Mouse (Mus musculus) forebrain, embryonic 13.5 days (tissue): Measurements from ENCODE around the gene Smim27. TPM values are rescaled to one million over a fixed set of nuclear protein-coding genes. Genes with fewer than 3 reads are reported as not detected.
"Not testable (repeated sequence)": the region's sequence is repeated elsewhere in the genome, so short reads cannot be mapped to it uniquely, and the experiment has no call there.

Experiments
- ATAC-seq: fragments of 200-750 bp; cut with Nextera tagmentation; 2 replicates; pipeline ENCODE4 v1.8.0; 2017
- H3K27ac ChIP-seq: fragments of 300-500 bp; sonication (generic); 2 replicates; pipeline ENCODE4 v1.5.1; 2015; ENCODE audit warnings: inconsistent platforms, mild to moderate bottlenecking, moderate library complexity
- H3K27me3 ChIP-seq: fragments of 300-500 bp; sonication (generic); 2 replicates; pipeline ENCODE4 v1.6.1; 2015; ENCODE audit warnings: mild to moderate bottlenecking, inconsistent platforms
- H3K36me3 ChIP-seq: fragments of 300-500 bp; sonication (generic); 2 replicates; pipeline ENCODE4 v1.6.1; 2015; ENCODE audit warnings: mild to moderate bottlenecking, inconsistent platforms; ENCODE audit not compliant: poor library complexity, severe bottlenecking
- H3K4me1 ChIP-seq: fragments of 300-500 bp; sonication (generic); 2 replicates; pipeline ENCODE4 v1.6.1; 2015; ENCODE audit warnings: inconsistent platforms
- H3K4me2 ChIP-seq: fragments of 300-500 bp; sonication (generic); 2 replicates; pipeline ENCODE4 v1.6.1; 2015; ENCODE audit warnings: inconsistent platforms, mild to moderate bottlenecking, moderate library complexity
- H3K4me3 ChIP-seq: fragments of 300-500 bp; sonication (generic); 2 replicates; pipeline ENCODE4 v1.5.1; 2015; ENCODE audit warnings: mild to moderate bottlenecking, inconsistent platforms
- H3K9ac ChIP-seq: fragments of 300-500 bp; sonication (generic); 2 replicates; pipeline ENCODE4 v1.6.1; 2015; ENCODE audit warnings: mild to moderate bottlenecking, inconsistent platforms
- H3K9me3 ChIP-seq: fragments of 300-500 bp; sonication (generic); replicated peaks from 2 replicates; pipeline ENCODE4 v1.6.1; 2016; ENCODE audit warnings: inconsistent platforms
- WGBS: fragments of 180-500 bp; shearing (Covaris S2); methylation state at CpG from one replicate; pipeline ENCODE4 v1.1.7; 2015; 5-methylcytosine and 5-hydroxymethylcytosine counted together
- polyA plus RNA-seq: library from polyadenylated mRNA; unstranded; fragments of >200 nt; fragmentation: Nextera tagmentation; extraction: Ambion mirVana; gene quantifications from 2 replicates; pipeline ENCODE4 v1.2.1, GENCODE M21; 2015

Smim27 gene
- polyA plus RNA-seq, 1 experiment from 2014 or later, result 32.4 TPM

- Histone ChIP-seq H3K9me3 (no peaks in the 10 kb centered on the region), H3K9ac (peak overlapping the region; percentile 81), H3K4me1 (peaks cover 31% of the 10 kb centered on the region), H3K4me2 (peak overlapping the region; percentile 81), H3K36me3 (peaks cover 34% of the 10 kb centered on the region), H3K27me3 (no peaks in the 10 kb centered on the region), H3K4me3 (peak overlapping the region; percentile 71), H3K27ac (peak overlapping the region; percentile 92)
- 0% methylated on average over 46 of the region's 50 CpGs for WGBS
- ATAC-seq, result peak; percentile 84
These were observed 1.1 kb upstream of the Smim27 start for GRCm38 (mm10) chr4:40268204-40268813.

GRCm38 (mm10) chr4:40268835-40269234 is 544 bp upstream of the Smim27 start:
- no peaks in the 10 kb centered on the region for H3K27me3 ChIP-seq
- H3K27ac ChIP-seq, result peak overlapping the region; percentile 92
- ATAC-seq, result peak; percentile 5
- H3K4me3 ChIP-seq, result peak overlapping the region; percentile 71
- peaks cover 31% of the 10 kb centered on the region for H3K4me1 ChIP-seq
- peak overlapping the region; percentile 81 for H3K9ac ChIP-seq
- under 1% methylated on average over 16 of the region's 16 CpGs for WGBS
- no peaks in the 10 kb centered on the region for H3K9me3 ChIP-seq
- H3K36me3 ChIP-seq, result peaks cover 37% of the 10 kb centered on the region
- peak overlapping the region; percentile 81 for H3K4me2 ChIP-seq

- ATAC-seq, result peak; percentile 73
- Histone ChIP-seq H3K4me1 (peaks cover 14% of the 10 kb centered on the region), H3K36me3 (peaks cover 22% of the 10 kb centered on the region), H3K9me3 (no peaks in the 10 kb centered on the region), H3K27me3 (no peaks in the 10 kb centered on the region), H3K4me2 (peak overlapping the region; percentile 95), H3K9ac (peak overlapping the region; percentile 90), H3K4me3 (peak overlapping the region; percentile 90), H3K27ac (no peak overlapping the region)
- WGBS, result 1% methylated on average over 21 of the region's 21 CpGs
These were observed 9.5 kb downstream of the Smim27 start for GRCm38 (mm10) chr4:40278880-40279275.

GRCm38 (mm10) chr4:40279276-40279900 is 10.0 kb downstream of the Smim27 start, which contains the start of gene Ndufb6:
TSS of gene Ndufb6 (minus strand) at chr4:40279421.
- H3K27ac ChIP-seq, result no peak within 1 kb of the TSS
- H3K4me3 ChIP-seq, result peak within 1 kb of the TSS; percentile 90
- H3K4me2 ChIP-seq, result peak within 1 kb of the TSS; percentile 95
- H3K36me3 ChIP-seq, result peaks cover 19% of the 10 kb centered on the region
- H3K4me1 ChIP-seq, result peaks cover 14% of the 10 kb centered on the region
- peak within 1 kb of the TSS; percentile 90 for H3K9ac ChIP-seq
- no peaks in the 10 kb centered on the region for H3K27me3 ChIP-seq
- under 1% methylated on average over 36 of the region's 36 CpGs for WGBS
- ATAC-seq, result peak; percentile 95
- H3K9me3 ChIP-seq, result no peaks in the 10 kb centered on the region

- 17% methylated on average over 4 of the region's 4 CpGs for WGBS
- Histone ChIP-seq H3K36me3 (no peaks in the 10 kb centered on the region), H3K4me1 (no peaks in the 10 kb centered on the region), H3K4me3 (no peak overlapping the region), H3K27ac (no peak overlapping the region), H3K27me3 (no peaks in the 10 kb centered on the region), H3K4me2 (no peak overlapping the region), H3K9me3 (0 out of 2 replicates have a peak, but pooled peaks cover 2% of the 10 kb centered on the region), H3K9ac (no peak overlapping the region)
- ATAC-seq, result no peak
These were observed 16.2 kb downstream of the Smim27 start for GRCm38 (mm10) chr4:40285582-40285981.

- no peak for ATAC-seq
- Histone ChIP-seq H3K9ac (no peak overlapping the region), H3K4me3 (no peak overlapping the region), H3K9me3 (peaks cover 3% of the 10 kb centered on the region; the same call in 1 of the 2 replicates), H3K36me3 (no peaks in the 10 kb centered on the region), H3K27me3 (no peaks in the 10 kb centered on the region), H3K4me1 (no peaks in the 10 kb centered on the region), H3K4me2 (no peak overlapping the region), H3K27ac (no peak overlapping the region)
- WGBS, result 79% methylated on average over 6 of the region's 6 CpGs
These were observed 18.0 kb downstream of the Smim27 start for GRCm38 (mm10) chr4:40287415-40287814.

GRCm38 (mm10) chr4:40289046-40289445 is 19.7 kb downstream of the Smim27 start:
- 93% methylated on average over 2 of the region's 2 CpGs for WGBS
- ATAC-seq, result no peak

GRCm38 (mm10) chr4:40291511-40291910 is 22.1 kb downstream of the Smim27 start:
- H3K9me3 ChIP-seq, result peaks cover 11% of the 10 kb centered on the region
- WGBS, result 96% methylated on average over 11 of the region's 11 CpGs
- not testable (repeated sequence) for H3K27ac ChIP-seq, H3K4me2 ChIP-seq, H3K27me3 ChIP-seq, H3K9ac ChIP-seq, H3K36me3 ChIP-seq, ATAC-seq, H3K4me1 ChIP-seq, H3K4me3 ChIP-seq

More at GRCm38 (mm10) chr4:40289046-40289445, 19.7 kb downstream of the Smim27 start:
- H3K4me1 ChIP-seq, result no peaks in the 10 kb centered on the region
- H3K36me3 ChIP-seq, result no peaks in the 10 kb centered on the region
- no peak overlapping the region for H3K4me3 ChIP-seq
- no peak overlapping the region for H3K27ac ChIP-seq
- peaks cover 4% of the 10 kb centered on the region; the same call in 1 of the 2 replicates for H3K9me3 ChIP-seq
- no peak overlapping the region for H3K9ac ChIP-seq
- H3K27me3 ChIP-seq, result no peaks in the 10 kb centered on the region
- H3K4me2 ChIP-seq, result no peak overlapping the region

GRCm38 (mm10) chr4:40299169-40299568 is 29.8 kb downstream of the Smim27 start:
- H3K4me3 ChIP-seq, result no peak overlapping the region
- H3K36me3 ChIP-seq, result no peaks in the 10 kb centered on the region
- no peak overlapping the region for H3K4me2 ChIP-seq
- H3K9me3 ChIP-seq, result peaks cover 6% of the 10 kb centered on the region; the same call in 1 of the 2 replicates
- H3K27me3 ChIP-seq, result no peaks in the 10 kb centered on the region
- no peak overlapping the region for H3K27ac ChIP-seq
- ATAC-seq, result no peak
- 74% methylated on average over 5 of the region's 5 CpGs for WGBS
- no peak overlapping the region for H3K9ac ChIP-seq
- no peaks in the 10 kb centered on the region for H3K4me1 ChIP-seq

- Histone ChIP-seq H3K4me2 (peak overlapping the region; percentile 44), H3K27ac (no peak overlapping the region), H3K9me3 (no peaks in the 10 kb centered on the region), H3K27me3 (0 out of 2 replicates have a peak, but pooled peaks cover 3% of the 10 kb centered on the region), H3K4me3 (no peak overlapping the region), H3K36me3 (no peaks in the 10 kb centered on the region), H3K9ac (no peak overlapping the region), H3K4me1 (no peaks in the 10 kb centered on the region)
- WGBS, result 16% methylated on average over 16 of the region's 16 CpGs
- peak; percentile 89 for ATAC-seq
These were observed 31.9 kb downstream of the Smim27 start for GRCm38 (mm10) chr4:40301076-40301789.

- ATAC-seq, result no peak
- Histone ChIP-seq H3K4me2 (no peak overlapping the region), H3K27ac (no peak overlapping the region)
These were observed 33.2 kb downstream of the Smim27 start for GRCm38 (mm10) chr4:40302445-40303125.

More at GRCm38 (mm10) chr4:40302445-40303125, 33.2 kb downstream of the Smim27 start:
- Histone ChIP-seq H3K9me3 (no peaks in the 10 kb centered on the region), H3K4me3 (no peak overlapping the region), H3K36me3 (no peaks in the 10 kb centered on the region), H3K9ac (no peak overlapping the region), H3K4me1 (no peaks in the 10 kb centered on the region), H3K27me3 (0 out of 2 replicates have a peak, but pooled peaks cover 3% of the 10 kb centered on the region)
- 82% methylated on average over 10 of the region's 10 CpGs for WGBS
